Mouse (Mus musculus) heart, postnatal 25 days (tissue): Measurements from ENCODE around the gene Olfr310. TPM values are rescaled to one million over a fixed set of nuclear protein-coding genes. Genes with fewer than 3 reads are reported as not detected.

Experiments used
- DNase-seq: peaks from one replicate; pipeline ENCODE4 v3.0.0; 2022; ENCODE audit warnings: low spot score
- intact Hi-C: fragments of 180-260 bp; cut with DNase I; formaldehyde crosslinking; loops from one replicate; pipeline ENCODE4 v1.15.1; 2025
- microRNA-seq: library from miRNA; unstranded; fragments of <30 nt; microRNA quantifications from one replicate; pipeline ENCODE4 v1.2.0, GENCODE M21; 2022
- total RNA-seq, 2 experiments: library from RNA; stranded (reverse); gene quantifications; 2 replicates each; pipeline ENCODE4 v1.2.3; 2021

Gene Olfr310
- not detected for total RNA-seq

DNA sequence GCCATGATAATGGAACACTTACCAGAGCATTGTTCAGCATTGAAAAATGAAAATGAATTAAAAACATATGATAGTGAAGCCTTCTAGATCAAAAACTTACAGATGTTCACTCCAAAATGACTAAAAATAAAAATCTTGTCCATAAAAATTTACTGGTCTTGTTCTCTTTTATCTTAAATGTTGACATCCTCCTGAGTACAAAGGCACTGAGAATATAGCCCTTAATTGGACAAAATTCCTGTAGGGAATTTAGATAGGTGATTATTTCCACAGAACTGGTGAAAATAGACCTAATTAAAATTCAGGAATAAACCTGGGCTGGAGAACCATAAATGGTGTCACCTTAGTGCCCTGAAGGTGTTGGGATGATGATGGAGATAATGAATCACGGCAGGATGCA lies at the start of gene Olfr310:
Gene Olfr310, minus strand, starts transcription at position 101 of the 400 bp plus-strand sequence.
- intact Hi-C loops = no loop called here
- no peak for DNase-seq

DNA sequence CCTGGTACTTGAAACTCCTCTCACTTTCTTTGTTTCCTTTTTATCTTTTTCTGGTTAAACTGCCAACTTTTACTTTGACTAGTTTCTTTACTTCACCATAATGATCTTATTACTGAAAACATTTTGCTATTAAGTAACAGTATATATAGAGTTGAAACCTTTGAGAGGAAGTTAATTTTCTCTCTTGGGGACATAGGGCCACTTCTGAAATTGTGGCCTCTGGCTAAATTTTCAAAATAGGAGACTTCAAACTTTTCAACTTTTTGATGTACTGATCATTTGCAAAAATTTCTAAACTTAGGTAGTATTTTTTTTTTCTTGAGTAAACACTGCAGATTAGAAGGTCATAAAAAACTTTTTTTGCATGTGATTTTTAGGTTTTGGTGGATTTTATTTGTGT lies 48.6 kb upstream of the Olfr310 start, which contains the start of gene Olfr308:
Gene Olfr308, minus strand, starts transcription at position 101 of the 400 bp plus-strand sequence.
- no peak for DNase-seq
- intact Hi-C loops = no loop called here

DNA sequence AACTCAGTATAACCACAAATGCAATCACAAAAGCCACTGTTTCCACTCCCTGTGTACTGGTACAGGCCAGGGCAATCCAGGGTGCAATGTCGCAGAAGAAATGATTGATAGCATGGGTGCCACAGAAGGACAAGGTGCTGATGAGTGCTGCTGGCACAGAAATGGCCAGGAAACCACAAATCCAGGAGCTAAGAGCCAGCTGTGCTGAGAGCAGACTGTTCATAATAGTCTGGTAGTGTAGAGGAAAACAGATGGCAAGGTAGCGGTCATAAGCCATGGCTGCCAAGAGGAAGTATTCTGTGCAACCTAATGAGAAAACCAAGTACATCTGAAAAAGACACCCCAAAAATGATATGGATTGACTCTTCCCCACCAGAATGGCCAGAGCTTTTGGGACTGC lies 44.4 kb upstream of the Olfr310 start:
- DNase-seq = no peak
- intact Hi-C loops = no loop called here

DNA sequence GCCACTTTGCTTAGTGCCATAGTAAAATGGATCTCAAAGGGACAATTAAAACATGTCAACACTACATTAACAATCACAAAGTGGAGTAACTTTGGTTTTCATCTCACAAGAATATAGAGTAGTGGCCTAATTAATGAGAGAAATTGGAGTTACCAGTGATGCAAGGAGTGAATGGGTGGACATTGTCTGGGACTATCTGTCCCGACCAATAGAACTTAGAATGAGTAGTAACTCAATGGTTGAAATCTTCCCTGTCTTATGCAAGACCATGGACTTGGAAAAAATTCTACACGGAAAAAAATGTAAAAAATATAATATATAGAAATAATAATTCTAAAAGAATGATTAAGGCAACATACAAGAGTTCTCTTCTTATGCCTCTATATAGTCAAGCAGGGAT lies 36.6 kb upstream of the Olfr310 start, which contains the start of gene Olfr309:
Gene Olfr309, minus strand, starts transcription at position 101 of the 400 bp plus-strand sequence.
- intact Hi-C loops = no loop called here
- DNase-seq = no peak

DNA sequence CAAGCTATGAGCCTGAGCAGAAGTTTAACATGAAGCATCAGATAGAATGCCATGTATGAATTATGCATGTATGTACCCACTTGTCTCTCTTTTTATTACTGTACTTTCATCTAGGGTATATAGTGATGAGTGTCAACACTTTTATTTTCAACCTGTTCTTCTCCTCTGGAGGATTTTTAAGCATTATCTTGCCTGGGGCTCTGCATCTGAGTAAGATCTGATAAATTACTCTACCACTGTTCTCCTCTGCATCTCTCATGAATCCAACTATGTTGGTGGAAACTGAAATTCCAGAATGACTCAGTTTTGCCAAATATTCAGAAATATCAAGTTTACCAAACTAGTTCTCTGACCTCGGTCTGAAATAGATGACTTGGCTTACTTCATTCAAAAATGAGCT lies 30.8 kb downstream of the Olfr310 start, which contains the start of gene Vmn2r76:
Gene Vmn2r76, minus strand, starts transcription at position 101 of the 400 bp plus-strand sequence.
- DNase-seq = no peak
- intact Hi-C loops = no loop called here

Small RNAs within 50 kb of the gene (microRNA-seq; reads per million reads assigned to microRNA genes)
- gene Gm23192 = not detected

Other genes starting within 250 kb of the Olfr310 start
- gene Vmn2r75, start 105.4 kb downstream of the Olfr310 start, total RNA-seq = not detected
- gene Vmn2r76, start 30.9 kb downstream of the Olfr310 start, total RNA-seq = not detected
- gene Olfr309, start 36.5 kb upstream of the Olfr310 start, total RNA-seq = not detected
- not detected for gene Olfr308, start 48.5 kb upstream of the Olfr310 start, total RNA-seq
- gene Olfr307, start 60.4 kb upstream of the Olfr310 start, total RNA-seq = not detected
- gene Olfr305, start 89.8 kb upstream of the Olfr310 start, total RNA-seq = not detected
- gene Olfr304, start 109.5 kb upstream of the Olfr310 start, total RNA-seq = not detected
- not detected for gene Olfr303, start 120.6 kb upstream of the Olfr310 start, total RNA-seq
- not detected for gene Olfr301, start 126.7 kb upstream of the Olfr310 start, total RNA-seq
- not detected for gene Olfr299, start 182.7 kb upstream of the Olfr310 start, total RNA-seq
- gene Olfr298, start 215.3 kb upstream of the Olfr310 start, total RNA-seq = not detected
- not detected for gene Olfr297, start 242.8 kb upstream of the Olfr310 start, total RNA-seq